Mouse (Mus musculus): ENCODE measurements around the gene Fkbp1b. TPM values are rescaled to one million over a fixed set of nuclear protein-coding genes. Genes with fewer than 3 reads are reported as not detected.
A peak's percentile ranks its signal among the peaks of the same experiment; 100 is the strongest.
"Not testable (repeated sequence)": the region's sequence is repeated elsewhere in the genome, so short reads cannot be mapped to it uniquely, and the experiment has no call there.

Fkbp1b gene
- polyA plus RNA-seq, 1 experiment from 2014 or later = 8.2 TPM

- Histone ChIP-seq H3K27me3 (replicated peaks; ENCODE audit: control insufficient read depth, insufficient read depth, low read length) (no peaks in the 10 kb centered on the region), H3K9me3 (ENCODE audit: control insufficient read depth, low read length) (no peaks in the 10 kb centered on the region), H3K9ac (ENCODE audit: low read depth, low read length) (no peak overlapping the region), H3K27ac (ENCODE audit: low read length) (no peak overlapping the region), H3K4me2 (ENCODE audit: low read depth, low read length) (no peak overlapping the region), H3K36me3 (ENCODE audit: control insufficient read depth, insufficient read depth, low read length) (peaks cover 9% of the 10 kb centered on the region), H3K4me3 (ENCODE audit: low read length) (no peak overlapping the region), H3K4me1 (ENCODE audit: control insufficient read depth, insufficient read depth, low read length) (no peaks in the 10 kb centered on the region)
- WGBS = 78% methylated on average over 3 of the region's 3 CpGs
- ATAC-seq = no peak
Observed at GRCm38 (mm10) chr12:4827256-4827655, 14.1 kb downstream of the Fkbp1b start.

DNA sequence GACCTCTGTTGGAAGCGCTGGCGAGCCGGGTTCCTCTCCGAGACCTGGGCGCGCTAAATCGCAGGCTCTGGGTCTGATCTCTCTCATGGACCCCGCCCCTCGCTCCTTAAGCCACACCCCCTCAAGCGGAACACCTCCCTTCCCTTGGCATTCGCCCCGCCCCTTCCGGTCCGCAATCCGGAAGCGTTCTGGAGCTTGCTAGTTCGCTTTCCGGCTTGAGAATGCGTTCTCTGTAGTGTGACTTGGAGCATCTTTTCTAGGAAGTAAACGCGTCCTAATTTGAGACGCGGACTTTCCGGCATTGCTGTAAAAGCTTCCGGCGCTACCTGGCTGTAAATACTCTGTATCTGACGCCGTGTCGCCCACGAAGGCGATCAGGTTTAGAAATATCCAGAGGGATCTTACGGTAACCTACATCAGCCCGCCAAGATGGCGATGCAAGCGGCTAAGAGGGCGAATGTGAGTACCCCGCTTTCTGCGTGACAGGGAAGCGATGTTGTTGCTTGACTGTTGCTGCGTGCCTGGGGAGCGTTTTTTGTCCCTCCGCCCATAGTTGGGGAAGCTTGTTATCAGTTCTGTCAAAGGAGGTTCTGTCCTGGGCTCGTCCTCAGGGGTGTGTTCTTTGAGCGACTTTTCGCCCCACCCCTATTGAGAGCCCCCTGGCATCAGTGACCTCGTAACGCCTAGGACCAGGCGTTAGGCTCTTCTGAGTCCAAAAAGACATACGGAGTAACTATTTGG is 23.9 kb downstream of the Fkbp1b start, which contains the start of gene Sf3b6:
Sf3b6 (plus strand) TSS at position 184 of the 741 bp plus-strand sequence.
- WGBS = under 1% methylated on average over 49 of the region's 49 CpGs

GRCm38 (mm10) chr12:4816680-4817360 is 24.6 kb downstream of the Fkbp1b start:
- Histone ChIP-seq H3K4me3 (ENCODE audit: low read length) (peak overlapping the region; percentile 88), H3K27me3 (replicated peaks; ENCODE audit: control insufficient read depth, insufficient read depth, low read length) (no peaks in the 10 kb centered on the region), H3K36me3 (ENCODE audit: control insufficient read depth, insufficient read depth, low read length) (peaks cover 8% of the 10 kb centered on the region; the same call in 1 of the 2 replicates), H3K4me1 (ENCODE audit: control insufficient read depth, insufficient read depth, low read length) (peaks cover 12% of the 10 kb centered on the region; the same call in 1 of the 2 replicates), H3K9me3 (ENCODE audit: control insufficient read depth, low read length) (no peaks in the 10 kb centered on the region), H3K4me2 (ENCODE audit: low read depth, low read length) (peak overlapping the region; percentile 82), H3K27ac (ENCODE audit: low read length) (peak overlapping the region; percentile 92), H3K9ac (ENCODE audit: low read depth, low read length) (peak overlapping the region; percentile 76)
- 6% methylated on average over 24 of the region's 24 CpGs for WGBS
- peak; percentile 19 for ATAC-seq

More for the DNA sequence above, 23.9 kb downstream of the Fkbp1b start, which contains the start of gene Sf3b6:
- Histone ChIP-seq H3K4me3 (ENCODE audit: low read length) (peak within 1 kb of the TSS; percentile 88), H3K4me1 (ENCODE audit: control insufficient read depth, insufficient read depth, low read length) (peaks cover 11% of the 10 kb centered on the region; the same call in 1 of the 2 replicates), H3K27ac (ENCODE audit: low read length) (peak within 1 kb of the TSS; percentile 92), H3K9me3 (ENCODE audit: control insufficient read depth, low read length) (no peaks in the 10 kb centered on the region), H3K9ac (ENCODE audit: low read depth, low read length) (peak within 1 kb of the TSS; percentile 76), H3K4me2 (ENCODE audit: low read depth, low read length) (peak within 1 kb of the TSS; percentile 82), H3K36me3 (ENCODE audit: control insufficient read depth, insufficient read depth, low read length) (peaks cover 8% of the 10 kb centered on the region; the same call in 1 of the 2 replicates), H3K27me3 (replicated peaks; ENCODE audit: control insufficient read depth, insufficient read depth, low read length) (no peaks in the 10 kb centered on the region)
- peak; percentile 99 for ATAC-seq

GRCm38 (mm10) chr12:4813636-4814035 is 27.8 kb downstream of the Fkbp1b start:
- H3K9ac ChIP-seq (ENCODE audit: low read depth, low read length) = no peak overlapping the region
- H3K9me3 ChIP-seq (ENCODE audit: control insufficient read depth, low read length) = no peaks in the 10 kb centered on the region; the same call in 1 of the 2 replicates
- H3K4me3 ChIP-seq (ENCODE audit: low read length) = no peak overlapping the region
- H3K4me1 ChIP-seq (ENCODE audit: control insufficient read depth, insufficient read depth, low read length) = peaks cover 10% of the 10 kb centered on the region; the same call in 1 of the 2 replicates
- H3K27ac ChIP-seq (ENCODE audit: low read length) = no peak overlapping the region
- H3K27me3 ChIP-seq (replicated peaks; ENCODE audit: control insufficient read depth, insufficient read depth, low read length) = no peaks in the 10 kb centered on the region
- ATAC-seq = no peak
- H3K36me3 ChIP-seq (ENCODE audit: control insufficient read depth, insufficient read depth, low read length) = no peaks in the 10 kb centered on the region
- WGBS = 76% methylated on average over 4 of the region's 4 CpGs
- no peak overlapping the region for H3K4me2 ChIP-seq (ENCODE audit: low read depth, low read length)

- ATAC-seq = no peak; the same call in 1 of the 2 replicates
- WGBS = 34% methylated on average over 3 of the region's 3 CpGs
- H3K9me3 ChIP-seq (ENCODE audit: control insufficient read depth, low read length) = no peaks in the 10 kb centered on the region; the same call in 1 of the 2 replicates
Observed at GRCm38 (mm10) chr12:4811705-4812104, 29.7 kb downstream of the Fkbp1b start.

GRCm38 (mm10) chr12:4811036-4811435 is 30.4 kb downstream of the Fkbp1b start:
- Histone ChIP-seq H3K4me2 (ENCODE audit: low read depth, low read length) (no peak overlapping the region), H3K9ac (ENCODE audit: low read depth, low read length) (no peak overlapping the region), H3K27ac (ENCODE audit: low read length) (no peak overlapping the region), H3K27me3 (replicated peaks; ENCODE audit: control insufficient read depth, insufficient read depth, low read length) (no peaks in the 10 kb centered on the region), H3K36me3 (ENCODE audit: control insufficient read depth, insufficient read depth, low read length) (no peaks in the 10 kb centered on the region), H3K4me3 (ENCODE audit: low read length) (no peak overlapping the region), H3K9me3 (ENCODE audit: control insufficient read depth, low read length) (no peaks in the 10 kb centered on the region; the same call in 1 of the 2 replicates), H3K4me1 (ENCODE audit: control insufficient read depth, insufficient read depth, low read length) (0 out of 2 replicates have a peak, but pooled peaks cover 2% of the 10 kb centered on the region)
- no peak for ATAC-seq
- WGBS = 77% methylated on average over 4 of the region's 4 CpGs

More at GRCm38 (mm10) chr12:4811705-4812104, 29.7 kb downstream of the Fkbp1b start:
- no peak overlapping the region for H3K4me2 ChIP-seq (ENCODE audit: low read depth, low read length)
- no peaks in the 10 kb centered on the region for H3K36me3 ChIP-seq (ENCODE audit: control insufficient read depth, insufficient read depth, low read length)
- H3K27me3 ChIP-seq (replicated peaks; ENCODE audit: control insufficient read depth, insufficient read depth, low read length) = no peaks in the 10 kb centered on the region
- H3K4me1 ChIP-seq (ENCODE audit: control insufficient read depth, insufficient read depth, low read length) = peaks cover 6% of the 10 kb centered on the region; the same call in 1 of the 2 replicates
- H3K4me3 ChIP-seq (ENCODE audit: low read length) = no peak overlapping the region
- no peak overlapping the region for H3K27ac ChIP-seq (ENCODE audit: low read length)
- H3K9ac ChIP-seq (ENCODE audit: low read depth, low read length) = no peak overlapping the region

GRCm38 (mm10) chr12:4797471-4797870 is 43.9 kb downstream of the Fkbp1b start:
- not testable (repeated sequence) for H3K4me3 ChIP-seq (ENCODE audit: low read length); H3K27ac ChIP-seq (ENCODE audit: low read length); H3K4me1 ChIP-seq (ENCODE audit: control insufficient read depth, insufficient read depth, low read length); H3K9me3 ChIP-seq (ENCODE audit: control insufficient read depth, low read length); H3K4me2 ChIP-seq (ENCODE audit: low read depth, low read length); H3K27me3 ChIP-seq (replicated peaks; ENCODE audit: control insufficient read depth, insufficient read depth, low read length); H3K9ac ChIP-seq (ENCODE audit: low read depth, low read length); ATAC-seq; H3K36me3 ChIP-seq (ENCODE audit: control insufficient read depth, insufficient read depth, low read length)
- WGBS = 61% methylated on average over 6 of the region's 6 CpGs

DNA sequence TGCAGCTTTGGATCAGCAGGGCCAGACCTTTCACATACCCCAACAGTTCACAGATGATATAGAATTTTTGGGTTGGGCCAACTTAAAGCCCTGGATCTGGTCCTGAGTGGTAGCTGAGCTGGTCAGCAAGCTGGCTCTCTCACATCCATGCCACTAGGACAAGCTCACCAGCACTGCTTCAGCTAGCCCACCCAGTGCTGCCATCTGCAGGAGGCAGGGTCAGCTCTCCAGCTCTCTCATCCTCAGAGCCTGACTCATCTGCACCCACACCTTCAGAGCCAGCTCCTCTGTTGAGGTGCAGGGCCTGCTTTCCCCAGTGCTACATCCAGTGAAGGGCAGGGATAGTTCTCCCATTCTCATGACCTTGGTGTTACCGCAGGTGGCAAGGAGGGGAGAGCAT is 47.7 kb downstream of the Fkbp1b start:
- Histone ChIP-seq H3K4me3 (ENCODE audit: low read length) (no peak overlapping the region), H3K4me2 (ENCODE audit: low read depth, low read length) (no peak overlapping the region), H3K27me3 (replicated peaks; ENCODE audit: control insufficient read depth, insufficient read depth, low read length) (no peaks in the 10 kb centered on the region), H3K9ac (ENCODE audit: low read depth, low read length) (no peak overlapping the region), H3K4me1 (ENCODE audit: control insufficient read depth, insufficient read depth, low read length) (no peaks in the 10 kb centered on the region), H3K36me3 (ENCODE audit: control insufficient read depth, insufficient read depth, low read length) (no peaks in the 10 kb centered on the region), H3K27ac (ENCODE audit: low read length) (no peak overlapping the region), H3K9me3 (ENCODE audit: control insufficient read depth, low read length) (no peaks in the 10 kb centered on the region)
- no peak for ATAC-seq
- 80% methylated on average over 1 of the region's 1 CpGs for WGBS

DNA sequence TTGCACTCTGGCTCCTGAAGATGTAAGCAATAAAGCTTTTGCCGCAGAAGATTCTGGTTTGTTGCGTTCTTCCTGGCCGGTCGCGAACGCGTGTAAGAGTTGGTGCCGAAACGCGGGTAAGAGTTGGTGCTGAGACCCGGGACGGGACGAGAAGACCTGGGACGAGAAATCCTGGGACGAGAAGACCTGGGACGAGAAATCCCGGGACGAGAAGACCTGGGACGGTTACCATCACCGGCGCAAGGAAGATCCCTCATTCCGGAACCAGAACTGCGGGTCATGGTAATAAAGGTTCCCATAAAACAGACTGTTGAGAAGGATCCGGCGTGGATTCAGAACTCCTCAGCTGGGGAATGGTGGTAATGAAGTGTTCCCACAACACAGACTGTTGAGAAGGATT is 53.3 kb downstream of the Fkbp1b start:
- not testable (repeated sequence) for H3K27ac ChIP-seq (ENCODE audit: low read length); H3K9ac ChIP-seq (ENCODE audit: low read depth, low read length); H3K4me2 ChIP-seq (ENCODE audit: low read depth, low read length); H3K36me3 ChIP-seq (ENCODE audit: control insufficient read depth, insufficient read depth, low read length); ATAC-seq; H3K4me1 ChIP-seq (ENCODE audit: control insufficient read depth, insufficient read depth, low read length); H3K9me3 ChIP-seq (ENCODE audit: control insufficient read depth, low read length); H3K27me3 ChIP-seq (replicated peaks; ENCODE audit: control insufficient read depth, insufficient read depth, low read length); H3K4me3 ChIP-seq (ENCODE audit: low read length)
- WGBS = 92% methylated on average over 25 of the region's 25 CpGs
